Mouse (Mus musculus) liver, adult (tissue): ENCODE data around the gene Cyp8b1.

Experiments used
- GATA4 ChIP-seq: IDR thresholded peaks from 2 replicates; pipeline ENCODE4 v1.6.1; 2014; ENCODE audit warnings: mild to moderate bottlenecking, low read length; ENCODE audit not compliant: insufficient replicate concordance

The Cyp8b1 gene

DNA sequence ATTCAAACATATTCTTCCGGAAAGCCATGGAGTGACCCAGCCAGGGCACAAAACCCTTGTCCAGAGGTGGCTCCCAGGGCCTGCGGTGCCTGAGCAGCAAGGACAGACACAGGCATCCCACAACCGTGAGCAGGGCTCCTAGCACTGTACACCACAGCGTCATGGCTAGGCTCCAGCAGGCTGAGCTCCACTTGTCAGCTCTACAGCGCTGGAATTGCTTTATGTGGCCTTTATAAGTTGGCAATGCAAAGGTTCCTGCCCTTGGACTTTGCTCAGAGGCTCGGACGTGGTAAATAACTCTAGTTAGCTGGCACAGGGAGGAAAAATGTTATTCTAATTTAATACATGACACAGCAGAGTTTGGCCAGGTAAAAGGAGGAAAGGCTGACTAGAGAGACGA, at the start of gene Cyp8b1:
Cyp8b1 (minus strand) TSS at position 204 of the 400 bp plus-strand sequence.
- TF ChIP-seq GATA4 = no peak

DNA sequence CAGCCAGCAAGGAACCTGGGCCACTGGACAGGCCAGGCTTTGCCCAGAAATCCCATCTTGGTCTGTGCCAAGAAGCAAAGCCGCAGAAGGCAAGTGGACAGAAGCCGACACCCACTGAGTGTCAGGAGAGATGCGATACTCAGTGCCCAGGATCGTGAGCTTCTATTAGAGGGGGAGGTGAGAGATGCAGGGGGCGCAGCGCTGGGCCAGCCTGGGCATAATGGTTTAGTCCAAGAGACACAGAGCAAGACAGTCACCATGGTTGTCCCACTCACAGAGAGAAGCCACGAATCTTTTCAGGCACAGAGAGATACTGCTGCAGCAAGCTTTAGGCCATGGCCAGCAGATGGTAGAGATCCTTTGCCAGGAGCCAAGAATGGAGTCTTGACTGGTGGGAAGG, 48.8 kb upstream of the Cyp8b1 start:
- no peak for TF ChIP-seq GATA4

DNA sequence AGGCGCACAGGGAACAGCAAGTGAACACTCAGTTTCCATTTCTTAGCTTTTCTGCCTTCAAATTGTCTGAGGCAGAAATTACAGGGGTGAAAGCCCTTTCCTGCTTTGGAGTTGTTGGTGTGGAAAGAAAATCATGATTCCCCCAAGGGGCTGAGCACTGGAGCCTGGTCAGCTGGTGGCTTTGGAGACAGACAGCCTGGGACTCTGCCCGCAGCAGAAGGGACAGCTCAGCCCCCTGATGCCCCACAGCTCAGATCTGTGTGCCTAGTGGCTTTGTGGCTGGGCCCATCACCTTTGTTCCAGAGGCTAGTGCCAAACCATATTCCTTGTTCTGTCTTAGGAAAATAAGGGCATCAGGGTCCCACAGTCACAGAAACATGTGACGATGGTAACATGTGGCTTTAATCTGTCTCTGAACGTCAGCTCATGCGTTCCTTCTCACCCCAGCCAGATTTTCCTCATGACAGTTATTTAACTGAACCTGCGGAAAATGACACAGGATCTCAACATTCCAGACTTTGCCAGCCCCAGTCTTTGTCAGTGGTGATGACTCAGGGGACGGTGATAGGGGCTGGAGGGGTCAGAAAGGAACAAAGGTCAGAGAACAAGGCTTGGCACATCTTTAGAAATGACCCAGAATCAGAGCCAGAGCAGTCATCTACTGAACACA, 44.0 kb upstream of the Cyp8b1 start:
- TF ChIP-seq GATA4 = no peak

DNA sequence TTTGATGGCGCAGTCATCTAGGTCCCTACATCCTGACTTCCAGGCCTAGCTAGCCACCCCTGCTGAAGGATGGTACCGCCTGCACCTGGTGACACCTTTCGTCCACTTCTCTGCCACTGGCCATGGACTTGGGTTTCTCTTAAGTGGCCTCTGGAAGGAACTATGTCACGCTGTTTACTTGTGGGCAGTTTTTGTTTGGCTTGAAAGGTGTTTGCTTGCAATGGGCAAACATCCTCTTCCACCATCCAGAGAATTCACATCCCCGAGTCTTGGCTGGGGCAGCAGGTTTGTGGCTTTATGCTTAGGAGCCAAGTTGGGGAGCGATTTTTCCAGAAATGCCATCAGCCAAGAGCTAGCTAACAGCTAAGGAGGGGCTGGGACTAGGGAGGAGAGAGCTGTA, 36.5 kb upstream of the Cyp8b1 start:
- no peak for TF ChIP-seq GATA4

DNA sequence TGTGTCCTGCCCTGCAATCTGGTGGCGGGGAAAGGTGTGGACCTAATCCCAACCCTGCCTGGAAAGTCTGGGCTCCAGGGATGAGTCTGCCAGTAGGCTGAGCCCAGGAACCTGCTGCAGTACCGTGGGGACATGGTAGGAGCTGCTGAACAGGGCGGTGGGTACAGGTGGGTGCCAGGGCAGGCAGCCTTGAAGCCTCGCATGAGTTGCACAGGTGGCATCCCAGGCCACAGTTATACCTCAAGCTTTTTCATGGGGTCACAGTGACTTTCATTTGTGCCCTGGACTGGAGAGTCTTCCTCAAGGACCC, 35.0 kb upstream of the Cyp8b1 start:
- no peak for TF ChIP-seq GATA4

DNA sequence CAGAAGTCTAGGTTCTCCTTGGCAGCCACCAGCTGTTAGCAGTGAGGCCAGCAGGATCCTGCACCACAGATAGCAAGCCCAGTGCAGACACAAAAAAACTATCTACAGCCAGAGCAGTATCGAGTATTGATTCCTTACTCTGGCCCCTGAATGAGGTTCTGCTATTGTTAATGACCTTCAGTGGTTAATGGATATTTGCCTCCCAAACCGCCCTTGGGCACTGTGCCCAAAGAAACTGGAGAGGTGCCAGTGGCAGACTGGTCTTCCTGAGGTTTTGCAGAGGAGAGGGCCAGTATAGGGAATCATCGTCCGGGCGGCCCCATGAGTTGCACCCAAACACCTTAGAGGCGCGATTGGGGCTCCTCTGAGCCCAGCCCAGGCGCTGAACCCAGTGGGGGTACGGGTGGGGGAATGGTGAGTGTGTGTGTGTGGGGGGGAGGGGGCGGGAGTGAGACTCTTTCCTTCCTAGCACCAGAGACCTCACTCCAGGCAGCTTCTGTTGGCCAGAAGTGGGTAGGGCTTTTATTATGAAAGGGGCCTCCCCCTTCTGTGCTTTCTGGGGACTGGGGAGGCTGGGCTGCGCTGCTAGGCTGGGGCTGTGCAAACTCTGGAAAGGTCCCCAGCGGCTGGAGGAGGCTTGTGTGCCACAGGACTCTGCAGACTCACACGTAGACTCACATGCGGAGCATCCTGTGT, 34.5 kb upstream of the Cyp8b1 start, which contains the start of gene Fam198a:
Fam198a (plus strand) TSS at position 571 of the 696 bp plus-strand sequence.
- TF ChIP-seq GATA4 = no peak

DNA sequence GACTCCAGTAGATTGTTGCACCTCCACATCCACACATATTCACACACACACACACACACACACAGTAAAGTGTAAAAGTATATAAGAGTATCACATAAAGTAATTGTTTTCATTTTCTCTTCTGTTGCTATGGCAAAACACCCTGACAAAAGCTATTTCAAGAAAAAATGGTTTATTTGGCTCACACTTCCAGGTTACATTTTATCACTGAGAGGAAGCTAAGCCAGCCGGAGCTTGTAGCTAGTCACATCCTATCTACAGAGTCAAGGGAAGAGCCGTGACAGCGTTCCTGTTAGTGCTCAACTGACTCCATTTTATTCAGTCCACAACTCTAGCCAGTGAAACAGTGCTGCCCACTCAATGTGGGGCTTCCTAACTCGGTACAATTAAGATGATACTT, 32.3 kb upstream of the Cyp8b1 start:
- TF ChIP-seq GATA4 = no peak

DNA sequence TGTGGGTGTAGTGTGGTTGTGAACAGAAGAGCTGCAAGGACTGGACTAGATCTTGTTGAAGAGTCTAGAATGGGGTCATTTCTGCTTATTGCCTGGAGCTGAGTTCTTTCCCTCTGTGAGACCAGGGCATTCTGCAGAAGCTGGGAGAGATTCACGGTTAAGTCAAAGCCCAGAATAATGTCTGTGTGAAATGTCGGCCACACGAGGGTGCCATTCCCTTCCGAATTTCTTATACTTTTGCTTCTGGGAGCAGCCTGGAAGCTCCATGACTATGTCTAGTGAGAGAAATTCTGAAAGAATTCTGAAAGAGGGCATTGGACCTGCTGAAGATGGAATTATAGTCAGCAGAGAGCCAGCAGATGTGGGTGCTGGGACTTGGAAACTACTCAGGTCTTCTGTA, 31.7 kb upstream of the Cyp8b1 start:
- no peak for TF ChIP-seq GATA4

DNA sequence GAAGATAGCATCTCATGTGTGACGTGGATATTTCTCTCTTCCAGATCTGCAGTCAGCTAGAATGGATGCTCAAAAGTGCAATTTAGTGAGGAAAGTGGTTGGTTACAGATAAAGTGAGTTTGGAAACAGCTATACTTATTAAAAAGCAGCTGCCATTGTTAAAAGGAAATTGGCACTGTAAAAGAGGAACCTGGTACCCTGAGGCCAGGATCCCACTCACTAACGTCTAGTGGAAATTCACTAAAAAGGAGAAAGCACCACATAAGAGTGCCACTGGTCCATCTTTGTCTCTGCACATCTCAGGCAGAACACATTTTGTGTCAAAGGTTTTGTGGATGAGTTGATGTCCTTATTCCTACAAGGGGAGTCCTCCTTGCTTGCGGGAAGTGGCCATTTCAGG, 27.5 kb upstream of the Cyp8b1 start:
- TF ChIP-seq GATA4 = no peak

DNA sequence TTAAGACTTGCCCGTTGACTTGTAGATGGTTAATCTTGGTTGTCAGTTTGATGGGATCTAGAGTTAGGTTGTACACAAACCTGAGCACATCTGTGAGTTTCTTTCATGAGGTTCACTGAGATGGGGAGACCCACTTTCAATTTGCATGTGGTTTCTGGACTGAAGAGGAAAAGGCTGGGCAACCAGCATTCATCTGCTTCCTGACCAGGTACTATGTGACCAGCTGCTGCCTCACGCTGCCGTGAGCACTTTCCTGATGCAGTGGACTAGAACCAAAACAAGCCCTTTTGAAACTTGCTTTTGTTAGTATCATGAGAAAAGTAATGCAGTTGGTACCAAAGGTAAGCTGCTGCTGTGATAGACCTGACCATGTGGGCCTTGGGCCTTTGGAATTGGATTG, 26.9 kb upstream of the Cyp8b1 start:
- TF ChIP-seq GATA4 = no peak

DNA sequence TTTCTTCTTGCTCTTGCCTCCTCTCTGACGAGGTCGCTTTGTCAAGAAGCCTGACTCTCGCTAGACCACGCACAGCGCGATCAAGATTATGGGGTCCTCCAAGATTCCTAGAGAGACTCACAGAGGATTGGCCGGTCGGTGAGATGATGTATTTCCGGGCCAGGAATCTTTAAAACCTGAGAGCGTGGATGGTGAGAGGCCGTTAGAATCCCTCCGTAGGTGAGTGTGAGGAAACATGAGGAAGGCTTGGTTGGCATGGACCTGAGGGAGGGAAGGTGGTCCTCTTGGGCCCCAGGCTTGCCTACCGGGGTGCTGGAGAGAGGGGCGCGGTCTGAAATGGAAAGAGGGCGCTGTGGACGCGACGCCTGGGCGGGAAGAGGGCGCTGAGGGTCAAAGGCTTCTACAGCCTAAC, 21.8 kb upstream of the Cyp8b1 start:
- TF ChIP-seq GATA4 = no peak

DNA sequence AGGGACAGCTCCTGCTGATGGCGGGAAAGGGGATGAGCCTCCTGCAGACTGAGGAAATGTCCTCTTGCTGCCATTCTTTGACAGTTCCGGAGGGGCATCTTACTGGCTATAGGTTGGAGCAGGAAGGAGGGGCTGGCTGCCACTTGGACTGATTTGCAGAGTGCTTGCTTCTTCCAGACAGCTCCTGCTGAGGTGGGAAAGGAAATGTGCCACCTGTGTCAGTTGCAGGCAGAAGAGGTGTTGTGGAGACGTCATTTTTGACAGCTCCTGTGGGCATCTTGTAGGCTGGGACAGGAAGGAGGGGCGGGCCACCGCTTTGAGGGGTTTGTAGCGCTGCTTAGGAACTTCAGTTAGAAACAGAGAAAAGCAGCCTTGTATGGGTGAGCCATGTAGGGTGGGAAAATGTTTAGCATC, 21.4 kb upstream of the Cyp8b1 start:
- no peak for TF ChIP-seq GATA4

DNA sequence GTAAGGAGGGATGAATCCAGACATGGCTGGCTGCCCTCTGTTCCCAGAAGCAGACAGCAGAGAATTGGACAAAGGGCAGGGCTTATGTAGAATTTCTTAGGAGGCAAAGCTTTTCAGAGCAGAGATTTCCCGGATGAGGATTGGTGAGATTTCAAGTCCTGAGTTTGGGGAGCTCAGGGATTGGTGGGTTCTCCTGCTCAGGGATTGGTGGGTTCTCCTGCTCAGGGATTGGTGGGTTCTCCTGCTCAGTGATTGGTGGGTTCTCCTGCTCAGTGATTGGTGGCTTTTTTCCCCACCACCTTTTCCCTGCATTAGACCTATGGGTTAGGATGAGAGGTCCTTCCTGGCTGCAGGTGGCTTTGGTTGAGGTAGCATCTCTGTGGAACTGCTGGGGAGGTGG, 20.8 kb upstream of the Cyp8b1 start:
- TF ChIP-seq GATA4 = no peak

DNA sequence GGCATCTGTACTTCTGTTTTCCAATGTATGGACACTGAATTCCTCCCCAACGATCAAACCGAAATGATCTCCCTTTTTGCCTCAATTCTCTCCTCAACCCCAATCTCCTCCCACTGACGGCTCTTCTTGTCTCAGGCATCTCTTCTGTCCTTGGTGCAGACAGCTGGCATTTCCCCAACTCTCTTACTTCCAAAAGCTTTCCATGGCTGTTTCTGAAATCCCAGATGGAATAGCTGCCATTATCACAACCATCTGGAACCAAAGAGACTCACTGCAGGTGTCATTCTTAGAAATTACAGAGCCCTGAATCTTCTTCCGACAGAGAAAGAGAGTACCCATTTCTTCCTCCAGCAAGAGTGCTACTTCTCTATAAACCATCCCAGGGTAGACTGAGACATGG, 18.8 kb upstream of the Cyp8b1 start:
- TF ChIP-seq GATA4 = no peak

DNA sequence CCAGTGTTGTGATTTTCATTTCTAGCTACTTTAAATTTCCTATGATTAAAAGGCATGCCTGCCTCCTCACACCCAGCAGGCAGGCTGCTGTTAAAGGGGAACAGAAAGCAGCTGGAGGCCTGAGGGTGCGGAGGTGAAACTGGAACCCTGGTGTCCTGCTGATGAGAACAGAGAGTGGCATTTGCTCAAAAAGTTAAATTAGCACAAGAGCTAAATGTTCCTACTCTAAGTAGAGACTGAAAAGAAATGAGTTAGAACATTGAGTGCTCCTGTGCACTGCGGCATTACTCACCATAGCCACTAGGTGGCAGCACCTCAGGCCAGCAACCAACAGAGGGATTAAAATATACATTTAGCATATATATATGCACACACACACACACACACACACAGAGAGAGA, 12.4 kb upstream of the Cyp8b1 start:
- TF ChIP-seq GATA4 = no peak

DNA sequence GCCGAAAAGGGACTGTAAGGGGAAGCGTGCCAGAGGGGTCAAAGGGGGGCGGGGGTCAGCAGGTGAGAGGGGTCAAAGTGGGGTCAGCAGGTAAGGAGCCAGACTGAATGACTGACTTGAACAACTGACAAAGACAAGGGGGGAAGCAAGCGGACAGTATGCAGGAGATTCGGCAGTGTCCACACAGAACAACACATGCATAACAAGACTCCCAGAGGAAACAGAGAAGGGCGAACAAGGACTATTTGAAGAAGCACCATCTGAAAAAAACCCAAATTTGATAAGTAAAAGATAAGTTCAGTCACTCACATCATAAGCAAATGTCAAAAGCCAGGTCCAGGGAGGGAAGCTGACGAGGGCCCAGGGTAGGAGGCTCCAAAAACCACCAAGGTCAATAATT, 11.6 kb upstream of the Cyp8b1 start:
- no peak for TF ChIP-seq GATA4
